In the genomic region with DNA sequence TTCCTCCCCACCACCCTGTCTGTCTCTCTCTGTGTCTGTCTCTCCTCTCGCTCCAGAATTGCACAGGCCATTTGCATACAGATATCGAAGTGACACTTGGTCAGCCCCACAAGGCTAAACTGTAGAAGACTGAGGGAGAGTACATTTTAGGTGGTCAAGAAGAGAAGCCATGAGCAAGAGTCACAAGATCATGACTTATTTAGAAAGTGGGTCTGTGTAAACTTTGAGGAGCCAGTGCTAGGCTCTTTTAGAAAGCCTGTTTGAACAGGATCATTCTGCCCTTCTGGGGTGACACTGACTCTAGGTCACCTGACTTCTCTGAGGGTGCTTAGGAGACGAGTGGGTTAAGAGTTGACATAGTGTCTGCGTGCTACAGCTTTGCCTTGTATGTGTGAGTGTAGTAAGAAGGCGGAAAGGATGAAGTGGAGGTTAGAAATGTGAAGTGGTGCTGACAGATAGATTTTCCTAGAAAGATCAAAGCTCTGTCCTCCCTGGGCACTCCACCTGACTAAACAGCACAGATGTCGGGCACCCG, we compare ENCODE assay signal across 10 mouse cellular contexts. TPM values are rescaled to one million over a fixed set of nuclear protein-coding genes. Genes with fewer than 3 reads are reported as not detected.
DNase-seq lines count a peak whose midpoint lies in the region; ATAC-seq lines count a peak whose summit lies in the region.
"Had no signal": no experiment of that assay in that cellular context is flagged by ENCODE, and none has a peak within 500 bp of the region (broad histone marks: within the 10 kb centered on the region; RNA-seq: fewer than 3 reads in every experiment).

No protein-coding gene starts in this region.

- H3K9ac ChIP-seq in heart, embryonic 14.5 days (ENCODE audit: low read length), result peak overlapping the region; percentile 46
- H3K9ac ChIP-seq in embryonic facial prominence, embryonic 14.5 days (ENCODE audit: low read depth, low read length), result no peak overlapping the region
- no peak overlapping the region for H3K9ac ChIP-seq in hindbrain, embryonic 15.5 days
- no peak overlapping the region for H3K9ac ChIP-seq in midbrain, embryonic 15.5 days
- H3K9ac ChIP-seq: embryonic facial prominence, embryonic 15.5 days; liver, embryonic 13.5 days had no signal

- peaks cover 5 to 6% of the 10 kb centered on the region in 2 experiments; a peak in 1 of 4 replicates for H3K4me1 ChIP-seq in heart, embryonic 14.5 days (ENCODE audit: control insufficient read depth in 2 of 2, insufficient read depth in 2 of 2, low read length in 2 of 2)
- H3K4me1 ChIP-seq in embryonic facial prominence, embryonic 14.5 days (ENCODE audit: control insufficient read depth, insufficient read depth, low read length), result no peaks in the 10 kb centered on the region
- peaks cover 57% of the 10 kb centered on the region for H3K4me1 ChIP-seq in hindbrain, embryonic 15.5 days (replicated peaks)
- H3K4me1 ChIP-seq in midbrain, embryonic 15.5 days, result peaks cover 54% of the 10 kb centered on the region
- H3K4me1 ChIP-seq: embryonic facial prominence, embryonic 15.5 days; liver, embryonic 13.5 days had no signal

- H3K36me3 ChIP-seq in heart, embryonic 14.5 days (ENCODE audit: control insufficient read depth, insufficient read depth, low read length), result no peaks in the 10 kb centered on the region
- H3K36me3 ChIP-seq in embryonic facial prominence, embryonic 14.5 days (ENCODE audit: control insufficient read depth, insufficient read depth, low read length), result no peaks in the 10 kb centered on the region
- H3K36me3 ChIP-seq in hindbrain, embryonic 15.5 days, result no peaks in the 10 kb centered on the region
- H3K36me3 ChIP-seq in midbrain, embryonic 15.5 days (replicated peaks), result no peaks in the 10 kb centered on the region
- H3K36me3 ChIP-seq: embryonic facial prominence, embryonic 15.5 days; liver, embryonic 13.5 days had no signal

- DNase-seq in heart, postnatal 25 days (ENCODE audit: low spot score), result no peak
- no peak for DNase-seq in embryonic facial prominence, embryonic 14.5 days (ENCODE audit: low spot score)
- no peak for DNase-seq in layer of hippocampus, postnatal 14 days (ENCODE audit: low spot score in 2 of 2)
- no peak for DNase-seq in adrenal gland, adult 18-20 months (ENCODE audit: low spot score in 2 of 2)
- DNase-seq in cerebellum, adult 11-12 months, result no peak
- DNase-seq: liver, embryonic 13.5 days had no signal

- no peaks in the 10 kb centered on the region for H3K9me3 ChIP-seq in heart, embryonic 14.5 days (ENCODE audit: control insufficient read depth, low read length)
- no peaks in the 10 kb centered on the region for H3K9me3 ChIP-seq in embryonic facial prominence, embryonic 14.5 days (ENCODE audit: control insufficient read depth, low read length)
- H3K9me3 ChIP-seq in hindbrain, embryonic 15.5 days, result no peaks in the 10 kb centered on the region
- H3K9me3 ChIP-seq in midbrain, embryonic 15.5 days, result no peaks in the 10 kb centered on the region
- H3K9me3 ChIP-seq: embryonic facial prominence, embryonic 15.5 days; liver, embryonic 13.5 days had no signal

- H3K4me2 ChIP-seq in heart, embryonic 14.5 days (ENCODE audit: low read length), result peak overlapping the region; percentile 72
- peak overlapping the region; percentile 33; the same call in 1 of the 2 replicates for H3K4me2 ChIP-seq in embryonic facial prominence, embryonic 14.5 days (ENCODE audit: low read depth, low read length)
- peak overlapping the region; percentile 42 for H3K4me2 ChIP-seq in hindbrain, embryonic 15.5 days
- peak overlapping the region; percentile 26 for H3K4me2 ChIP-seq in midbrain, embryonic 15.5 days
- H3K4me2 ChIP-seq: embryonic facial prominence, embryonic 15.5 days had no signal

- ATAC-seq in heart, embryonic 14.5 days (ENCODE audit: insufficient number of reproducible peaks, insufficient read depth, low FRiP score, low read depth), result no peak
- ATAC-seq in embryonic facial prominence, embryonic 14.5 days (ENCODE audit: low read depth), result no peak
- ATAC-seq in hindbrain, embryonic 15.5 days (ENCODE audit: low FRiP score, low read depth), result peak; percentile 30
- peak; percentile 28; the same call in 1 of the 2 replicates for ATAC-seq in midbrain, embryonic 15.5 days (replicated peaks)

- H3K4me3 ChIP-seq in heart, embryonic 14.5 days (ENCODE audit: control insufficient read depth in 1 of 2, insufficient read depth in 1 of 2, low read depth in 1 of 2, low read length in 2 of 2), result peak overlapping the region; percentile 34 to 39
- H3K4me3 ChIP-seq in embryonic facial prominence, embryonic 14.5 days (ENCODE audit: low read depth, low read length), result no peak overlapping the region
- no peak overlapping the region for H3K4me3 ChIP-seq in hindbrain, embryonic 15.5 days
- no peak overlapping the region for H3K4me3 ChIP-seq in midbrain, embryonic 15.5 days
- H3K4me3 ChIP-seq: embryonic facial prominence, embryonic 15.5 days; liver, embryonic 13.5 days had no signal

- 11% methylated on average over 7 of the region's 7 CpGs for WGBS in heart, embryonic 14.5 days
- 50% methylated on average over 7 of the region's 7 CpGs for WGBS in embryonic facial prominence, embryonic 14.5 days
- 60% methylated on average over 7 of the region's 7 CpGs for WGBS in hindbrain, embryonic 15.5 days
- 51% methylated on average over 7 of the region's 7 CpGs for WGBS in midbrain, embryonic 15.5 days

- no peak overlapping the region for H3K27ac ChIP-seq in heart, embryonic 14.5 days (replicated peaks in 1 of 2; ENCODE audit: control insufficient read depth in 1 of 2, insufficient read depth in 1 of 2, low read depth in 2 of 2, low read length in 2 of 2)
- H3K27ac ChIP-seq in embryonic facial prominence, embryonic 14.5 days (replicated peaks; ENCODE audit: low read depth, low read length), result no peak overlapping the region
- H3K27ac ChIP-seq in hindbrain, embryonic 15.5 days (replicated peaks), result peak overlapping the region; percentile 61
- peak overlapping the region; percentile 66; the same call in 1 of the 2 replicates for H3K27ac ChIP-seq in midbrain, embryonic 15.5 days
- H3K27ac ChIP-seq: embryonic facial prominence, embryonic 15.5 days; liver, embryonic 13.5 days had no signal

- intact Hi-C loops in heart, postnatal 25 days (cut with DNase I), result no loop called here

- no peaks in the 10 kb centered on the region; the same call in 1 of the 2 replicates for H3K27me3 ChIP-seq in heart, embryonic 14.5 days (ENCODE audit: control insufficient read depth, insufficient read depth, low read length)
- H3K27me3 ChIP-seq in embryonic facial prominence, embryonic 14.5 days (replicated peaks; ENCODE audit: control insufficient read depth, insufficient read depth, low read length), result no peaks in the 10 kb centered on the region
- H3K27me3 ChIP-seq in hindbrain, embryonic 15.5 days, result no peaks in the 10 kb centered on the region
- no peaks in the 10 kb centered on the region for H3K27me3 ChIP-seq in midbrain, embryonic 15.5 days (replicated peaks)
- H3K27me3 ChIP-seq: embryonic facial prominence, embryonic 15.5 days; liver, embryonic 13.5 days had no signal

RNA-seq across cellular contexts. Expression of a gene that starts 30.3 kb away (rescaled TPM):
- polyA plus RNA-seq in heart, embryonic 14.5 days (2014; fragmentation: Nextera tagmentation; extraction: Ambion mirVana), result 0.55 and 0.70 TPM in 2 replicates
- total RNA-seq in heart, postnatal 25 days (2021), result under 1 TPM; 0.11 to 0.29 TPM
- polyA plus RNA-seq in embryonic facial prominence, embryonic 14.5 days (2014; fragmentation: Nextera tagmentation; extraction: Ambion mirVana), result 2.7 and 3.1 TPM in 2 replicates
- 18.4 and 21.1 TPM in 2 replicates for polyA plus RNA-seq in hindbrain, embryonic 15.5 days (2015; fragmentation: Nextera tagmentation; extraction: Ambion mirVana)
- 21.7 TPM in 2 replicates for polyA plus RNA-seq in midbrain, embryonic 15.5 days (2015; fragmentation: Nextera tagmentation; extraction: Ambion mirVana)
- total RNA-seq in layer of hippocampus, postnatal 14 days (2021), result 10 to 100 TPM; 54.8 to 55.4 TPM
- 1 to 10 TPM; 1.2 to 1.4 TPM for total RNA-seq in adrenal gland, adult 18-20 months (2021)

Comparison
In these comparisons a context has a peak if more than half of its experiments do, and no peak if none do; other contexts are left out.
1. ATAC-seq: peak in hindbrain, embryonic 15.5 days (single experiment) and midbrain, embryonic 15.5 days (single experiment); none in heart, embryonic 14.5 days (single experiment) and embryonic facial prominence, embryonic 14.5 days (single experiment).
2. H3K27ac ChIP-seq: peak in hindbrain, embryonic 15.5 days (single experiment) and midbrain, embryonic 15.5 days (single experiment); none in heart, embryonic 14.5 days (0 of 2) and embryonic facial prominence, embryonic 14.5 days (single experiment).
3. H3K4me3 ChIP-seq: peak in heart, embryonic 14.5 days (2 of 2); none in embryonic facial prominence, embryonic 14.5 days (single experiment), hindbrain, embryonic 15.5 days (single experiment) and midbrain, embryonic 15.5 days (single experiment).
4. Peak in every context shown above with its lines, with median percentiles within 50 percentile points of each other: H3K4me2 ChIP-seq.